Mouse (Mus musculus) hindbrain, postnatal 0 days (tissue): ENCODE data around the gene Cab39l. TPM values are rescaled to one million over a fixed set of nuclear protein-coding genes. Genes with fewer than 3 reads are reported as not detected.

Source experiments
- ATAC-seq: fragments of 200-750 bp; cut with Nextera tagmentation; 2 replicates; pipeline ENCODE4 v1.8.0; 2017; ENCODE audit warnings: mild to moderate bottlenecking, moderate TSS enrichment, moderate library complexity
- DNase-seq: peaks from one replicate; pipeline ENCODE4 v3.0.0-alpha.2; 2015; ENCODE audit warnings: low spot score
- H3K27ac ChIP-seq: fragments of 300-500 bp; sonication (generic); 2 replicates; pipeline ENCODE4 v1.5.1; 2014; ENCODE audit warnings: mild to moderate bottlenecking
- H3K27me3 ChIP-seq: fragments of 300-500 bp; sonication (generic); 2 replicates; pipeline ENCODE4 v1.6.1; 2014; ENCODE audit warnings: low read length, mixed read lengths; ENCODE audit not compliant: insufficient read depth
- H3K36me3 ChIP-seq: fragments of 300-500 bp; sonication (generic); 2 replicates; pipeline ENCODE4 v1.6.1; 2014; ENCODE audit warnings: low read length, mixed read lengths; ENCODE audit not compliant: insufficient read depth
- H3K4me1 ChIP-seq: fragments of 300-500 bp; sonication (generic); 2 replicates; pipeline ENCODE4 v1.6.1; 2014; ENCODE audit warnings: antibody characterized with exemption, low read length, mixed read lengths; ENCODE audit not compliant: insufficient read depth
- H3K4me2 ChIP-seq: fragments of 300-500 bp; sonication (generic); 2 replicates; pipeline ENCODE4 v1.6.1; 2014; ENCODE audit warnings: low read depth, mild to moderate bottlenecking, low read length, moderate library complexity, mixed read lengths
- H3K4me3 ChIP-seq: fragments of 300-500 bp; sonication (generic); 2 replicates; pipeline ENCODE4 v1.5.1; 2014; ENCODE audit warnings: low read length
- H3K9ac ChIP-seq: fragments of 300-500 bp; sonication (generic); replicated peaks from 2 replicates; pipeline ENCODE4 v1.6.1; 2014; ENCODE audit warnings: mild to moderate bottlenecking, low read length, moderate library complexity, mixed read lengths
- H3K9me3 ChIP-seq: fragments of 300-500 bp; sonication (generic); 2 replicates; pipeline ENCODE4 v1.6.1; 2016; ENCODE audit warnings: low read length, mixed read lengths
- CTCF ChIP-seq: IDR thresholded peaks from 2 replicates; pipeline ENCODE4 v1.5.1; 2016; ENCODE audit warnings: antibody characterized with exemption, control low read depth, low read depth
- WGBS: fragments of 180-500 bp; shearing (Covaris S2); extraction: QIAGEN DNeasy Blood & Tissue Kit; methylation state at CpG from one replicate; pipeline ENCODE4 v1.1.7; 2014; 5-methylcytosine and 5-hydroxymethylcytosine counted together
- polyA plus RNA-seq: library from polyadenylated mRNA; unstranded; fragments of >200 nt; fragmentation: Nextera tagmentation; extraction: Ambion mirVana; gene quantifications from 2 replicates; pipeline ENCODE4 v1.2.1, GENCODE M21; 2015
- total RNA-seq: library from RNA; depleted of rRNA; stranded (reverse); fragments of >200 nt; gene quantifications from 2 replicates; pipeline ENCODE4 v1.2.3, GENCODE M21; 2014

The Cab39l gene
- total and polyA plus RNA-seq, 2 experiments from 2014 or later, result 22.1 to 32.4 TPM

GRCm38 (mm10) chr14:59492376-59492775 lies 51.6 kb downstream of the Cab39l start:
- H3K4me2 ChIP-seq, result no peak overlapping the region
- no peaks in the 10 kb centered on the region for H3K4me1 ChIP-seq
- DNase-seq (no peak), ATAC-seq (no peak)
- no peak overlapping the region for H3K27ac ChIP-seq
- no peak overlapping the region for H3K4me3 ChIP-seq
- H3K9ac ChIP-seq, result no peak overlapping the region
- H3K36me3 ChIP-seq, result no peaks in the 10 kb centered on the region
- H3K9me3 ChIP-seq, result no peaks in the 10 kb centered on the region
- no peak for TF ChIP-seq CTCF
- no peaks in the 10 kb centered on the region for H3K27me3 ChIP-seq
- 88% methylated on average over 4 of the region's 4 CpGs for WGBS

- Histone ChIP-seq H3K27me3 (no peaks in the 10 kb centered on the region), H3K4me1 (no peaks in the 10 kb centered on the region), H3K4me2 (no peak overlapping the region), H3K9ac (no peak overlapping the region), H3K9me3 (no peaks in the 10 kb centered on the region), H3K4me3 (no peak overlapping the region), H3K36me3 (no peaks in the 10 kb centered on the region), H3K27ac (no peak overlapping the region)
- ATAC-seq (no peak), DNase-seq (no peak)
- no peak for TF ChIP-seq CTCF
- WGBS, result 92% methylated on average over 5 of the region's 5 CpGs
Observed at GRCm38 (mm10) chr14:59497928-59498327, 57.2 kb downstream of the Cab39l start.

GRCm38 (mm10) chr14:59504831-59505230 lies 64.1 kb downstream of the Cab39l start:
- H3K4me1 ChIP-seq, result no peaks in the 10 kb centered on the region
- no peak for ATAC-seq
- 93% methylated on average over 8 of the region's 8 CpGs for WGBS
- H3K27me3 ChIP-seq, result no peaks in the 10 kb centered on the region
- H3K36me3 ChIP-seq, result no peaks in the 10 kb centered on the region
- no peak overlapping the region for H3K4me2 ChIP-seq
- no peak for DNase-seq
- no peaks in the 10 kb centered on the region for H3K9me3 ChIP-seq
- H3K9ac ChIP-seq, result no peak overlapping the region
- H3K4me3 ChIP-seq, result no peak overlapping the region
- H3K27ac ChIP-seq, result no peak overlapping the region
- no peak for TF ChIP-seq CTCF

GRCm38 (mm10) chr14:59506139-59506538 lies 65.4 kb downstream of the Cab39l start:
- no peak for TF ChIP-seq CTCF
- no peaks in the 10 kb centered on the region for H3K9me3 ChIP-seq
- H3K4me1 ChIP-seq, result no peaks in the 10 kb centered on the region
- ATAC-seq (no peak), DNase-seq (no peak)
- H3K27me3 ChIP-seq, result no peaks in the 10 kb centered on the region
- 83% methylated on average over 4 of the region's 4 CpGs for WGBS
- no peak overlapping the region for H3K9ac ChIP-seq
- no peak overlapping the region for H3K4me3 ChIP-seq
- no peaks in the 10 kb centered on the region for H3K36me3 ChIP-seq
- no peak overlapping the region for H3K27ac ChIP-seq
- no peak overlapping the region for H3K4me2 ChIP-seq

- Histone ChIP-seq H3K4me3 (no peak overlapping the region), H3K27ac (no peak overlapping the region), H3K4me1 (no peaks in the 10 kb centered on the region), H3K36me3 (no peaks in the 10 kb centered on the region), H3K27me3 (no peaks in the 10 kb centered on the region), H3K4me2 (no peak overlapping the region), H3K9me3 (no peaks in the 10 kb centered on the region), H3K9ac (no peak overlapping the region)
- WGBS, result 85% methylated on average over 6 of the region's 6 CpGs
- TF ChIP-seq CTCF, result no peak
- ATAC-seq (no peak), DNase-seq (no peak)
Observed at GRCm38 (mm10) chr14:59513922-59514444, 73.2 kb downstream of the Cab39l start.

- no peak for TF ChIP-seq CTCF
- ATAC-seq, result no peak
- H3K4me3 ChIP-seq, result no peak overlapping the region
- no peaks in the 10 kb centered on the region for H3K27me3 ChIP-seq
- no peak overlapping the region for H3K9ac ChIP-seq
- no peak for DNase-seq
- H3K4me2 ChIP-seq, result no peak overlapping the region
- WGBS, result 89% methylated on average over 5 of the region's 5 CpGs
- no peak overlapping the region for H3K27ac ChIP-seq
- no peaks in the 10 kb centered on the region for H3K9me3 ChIP-seq
- H3K4me1 ChIP-seq, result no peaks in the 10 kb centered on the region
- no peaks in the 10 kb centered on the region for H3K36me3 ChIP-seq
Observed at GRCm38 (mm10) chr14:59525843-59526242, 85.1 kb downstream of the Cab39l start.

GRCm38 (mm10) chr14:59530801-59531200 lies 90.0 kb downstream of the Cab39l start:
- Histone ChIP-seq H3K9me3 (no peaks in the 10 kb centered on the region), H3K36me3 (no peaks in the 10 kb centered on the region), H3K4me2 (no peak overlapping the region), H3K4me1 (no peaks in the 10 kb centered on the region), H3K9ac (no peak overlapping the region), H3K27me3 (no peaks in the 10 kb centered on the region), H3K4me3 (no peak overlapping the region), H3K27ac (no peak overlapping the region)
- ATAC-seq, result no peak
- WGBS, result 54% methylated on average over 1 of the region's 1 CpGs
- DNase-seq, result no peak
- TF ChIP-seq CTCF, result no peak
